Mouse (Mus musculus): ENCODE data around the gene Aatf.

- TF ChIP-seq POLR2A (IDR thresholded peaks at IDR 0.05; ENCODE audit: borderline replicate concordance, extremely low read depth, insufficient read depth, insufficient read length, poor library complexity, severe bottlenecking): no peak
- no peak for TF ChIP-seq CTCF (IDR thresholded peaks at IDR 0.05; ENCODE audit: borderline replicate concordance, extremely low read depth, insufficient read depth, insufficient read length)
Observed at GRCm38 (mm10) chr11:84524511-84525270, 11.4 kb upstream of the Aatf start.

Measured in brain, embryonic 14.5 days (tissue).